Mouse (Mus musculus) limb, embryonic 12.5 days (tissue): ENCODE measurements around the gene Epb41l4b. TPM values are rescaled to one million over a fixed set of nuclear protein-coding genes. Genes with fewer than 3 reads are reported as not detected.
A peak's percentile ranks its signal among the peaks of the same experiment; 100 is the strongest.

Experiments
- ATAC-seq: fragments of 200-750 bp; cut with Nextera tagmentation; 2 replicates; pipeline ENCODE4 v1.8.0; 2017; ENCODE audit warnings: low read depth, moderate TSS enrichment; ENCODE audit not compliant: insufficient number of reproducible peaks, insufficient read depth, low FRiP score, low TSS enrichment
- H3K27ac ChIP-seq: fragments of 300-500 bp; sonication (generic); 2 replicates; pipeline ENCODE4 v1.5.1; 2016; ENCODE audit warnings: mild to moderate bottlenecking, moderate library complexity
- H3K27me3 ChIP-seq: fragments of 300-500 bp; sonication (generic); 2 replicates; pipeline ENCODE4 v1.6.1; 2016; ENCODE audit warnings: mild to moderate bottlenecking, moderate library complexity
- H3K36me3 ChIP-seq: fragments of 300-500 bp; sonication (generic); 2 replicates; pipeline ENCODE4 v1.6.1; 2016; ENCODE audit warnings: mild to moderate bottlenecking, moderate library complexity
- H3K4me1 ChIP-seq: fragments of 300-500 bp; sonication (generic); replicated peaks from 2 replicates; pipeline ENCODE4 v1.6.1; 2016
- H3K4me2 ChIP-seq: fragments of 300-500 bp; sonication (generic); 2 replicates; pipeline ENCODE4 v1.6.1; 2016; ENCODE audit warnings: mild to moderate bottlenecking, moderate library complexity
- H3K4me3 ChIP-seq: fragments of 300-500 bp; sonication (generic); replicated peaks from 2 replicates; pipeline ENCODE4 v1.5.1; 2016; ENCODE audit warnings: mild to moderate bottlenecking
- H3K9ac ChIP-seq: fragments of 300-500 bp; sonication (generic); replicated peaks from 2 replicates; pipeline ENCODE4 v1.6.1; 2016; ENCODE audit warnings: mild to moderate bottlenecking, moderate library complexity
- H3K9me3 ChIP-seq: fragments of 300-500 bp; sonication (generic); 2 replicates; pipeline ENCODE4 v1.6.1; 2016; ENCODE audit warnings: mild to moderate bottlenecking, moderate library complexity
- WGBS: fragments of 180-500 bp; shearing (Covaris S2); methylation state at CpG from one replicate; pipeline ENCODE4 v1.1.7; 2016; 5-methylcytosine and 5-hydroxymethylcytosine counted together
- polyA plus RNA-seq: library from polyadenylated mRNA; unstranded; fragments of >200 nt; fragmentation: Nextera tagmentation; extraction: Ambion mirVana; gene quantifications from 2 replicates; pipeline ENCODE4 v1.2.1, GENCODE M21; 2016

Epb41l4b gene
- polyA plus RNA-seq, 1 experiment from 2014 or later, result 2.4 TPM

DNA sequence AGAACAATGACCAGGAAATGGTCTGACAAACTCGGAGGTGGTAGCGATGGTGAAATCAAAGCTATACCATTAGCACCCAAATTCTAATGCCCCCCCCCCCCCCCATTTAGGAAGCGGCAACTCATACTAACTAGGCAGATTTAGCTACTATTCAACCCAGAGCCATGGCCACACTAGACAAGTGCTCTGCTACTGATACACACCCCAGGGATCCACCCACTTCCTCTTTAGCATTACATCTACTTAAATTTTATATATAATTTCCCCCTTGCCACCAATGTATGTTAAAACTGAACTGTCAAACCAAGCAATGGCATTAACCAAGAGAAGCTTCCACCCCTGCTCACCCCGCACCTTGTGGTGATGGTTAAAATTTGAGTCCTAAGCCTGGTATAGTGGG lies 85.6 kb downstream of the Epb41l4b start:
- Histone ChIP-seq H3K4me1 (0 out of 2 replicates have a peak, but pooled peaks cover 6% of the 10 kb centered on the region), H3K4me2 (no peak overlapping the region), H3K27ac (no peak overlapping the region), H3K27me3 (no peaks in the 10 kb centered on the region), H3K9ac (no peak overlapping the region), H3K9me3 (no peaks in the 10 kb centered on the region), H3K4me3 (no peak overlapping the region), H3K36me3 (no peaks in the 10 kb centered on the region)
- WGBS, result 87% methylated on average over 4 of the region's 4 CpGs
- ATAC-seq, result no peak

DNA sequence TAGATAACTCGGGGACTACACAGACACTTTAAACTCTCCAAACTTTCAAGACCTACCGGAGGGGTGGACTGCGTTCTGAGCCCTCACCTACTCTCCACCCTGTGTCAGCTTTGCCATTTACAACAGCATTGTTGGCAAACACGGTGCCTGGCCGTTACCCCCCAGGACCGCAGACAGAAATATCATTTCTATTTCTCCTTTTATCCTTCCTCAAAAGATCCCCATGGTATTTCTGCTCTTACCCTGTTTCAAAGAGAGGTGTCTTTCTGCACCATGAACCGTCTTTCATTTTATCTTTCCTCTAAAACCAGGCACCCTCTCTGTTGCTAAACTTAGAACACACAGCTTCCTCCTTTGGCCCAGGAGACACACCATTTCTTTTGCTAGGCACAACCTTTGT lies 87.6 kb downstream of the Epb41l4b start:
- Histone ChIP-seq H3K9ac (no peak overlapping the region), H3K4me2 (no peak overlapping the region), H3K9me3 (no peaks in the 10 kb centered on the region), H3K4me3 (no peak overlapping the region), H3K27me3 (no peaks in the 10 kb centered on the region), H3K4me1 (0 out of 2 replicates have a peak, but pooled peaks cover 6% of the 10 kb centered on the region), H3K36me3 (no peaks in the 10 kb centered on the region), H3K27ac (no peak overlapping the region)
- WGBS, result 88% methylated on average over 7 of the region's 7 CpGs
- ATAC-seq, result no peak

DNA sequence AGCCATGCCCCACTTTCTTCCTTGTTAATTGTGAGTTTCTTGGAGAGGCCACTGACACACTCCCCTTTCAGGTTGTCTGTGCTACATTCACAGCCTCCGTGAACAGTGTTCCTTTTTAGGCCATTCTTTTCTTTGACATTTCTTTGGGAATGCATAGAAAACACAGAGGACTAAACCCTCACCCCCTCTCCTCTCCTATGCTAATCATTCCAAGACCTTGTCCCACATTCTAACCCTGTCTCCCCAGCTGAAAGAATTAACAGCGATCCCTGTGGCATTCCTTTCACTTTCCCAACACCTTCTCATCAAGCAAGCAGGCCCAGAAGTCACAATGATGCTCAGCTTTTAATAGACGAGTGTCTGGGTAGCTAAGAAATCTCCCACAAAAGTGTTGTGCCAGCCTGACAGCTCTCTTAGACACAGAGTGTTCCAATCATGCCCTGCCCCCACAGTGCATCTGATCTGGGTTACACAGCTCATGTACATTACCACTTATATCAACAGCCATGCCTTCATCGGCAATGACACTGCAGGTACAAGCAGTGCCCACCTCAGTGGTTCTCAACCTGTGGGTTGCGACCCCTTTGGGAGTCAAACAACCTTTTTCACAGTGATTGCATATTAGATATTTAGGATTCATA lies 93.8 kb downstream of the Epb41l4b start:
- no peak overlapping the region for H3K9ac ChIP-seq
- no peaks in the 10 kb centered on the region; the same call in 1 of the 2 replicates for H3K9me3 ChIP-seq
- H3K4me1 ChIP-seq, result 0 out of 2 replicates have a peak, but pooled peaks cover 2% of the 10 kb centered on the region
- no peak overlapping the region for H3K4me3 ChIP-seq
- H3K36me3 ChIP-seq, result no peaks in the 10 kb centered on the region
- H3K27me3 ChIP-seq, result no peaks in the 10 kb centered on the region
- H3K4me2 ChIP-seq, result no peak overlapping the region
- 63% methylated on average over 5 of the region's 5 CpGs for WGBS
- ATAC-seq, result no peak
- no peak overlapping the region for H3K27ac ChIP-seq

DNA sequence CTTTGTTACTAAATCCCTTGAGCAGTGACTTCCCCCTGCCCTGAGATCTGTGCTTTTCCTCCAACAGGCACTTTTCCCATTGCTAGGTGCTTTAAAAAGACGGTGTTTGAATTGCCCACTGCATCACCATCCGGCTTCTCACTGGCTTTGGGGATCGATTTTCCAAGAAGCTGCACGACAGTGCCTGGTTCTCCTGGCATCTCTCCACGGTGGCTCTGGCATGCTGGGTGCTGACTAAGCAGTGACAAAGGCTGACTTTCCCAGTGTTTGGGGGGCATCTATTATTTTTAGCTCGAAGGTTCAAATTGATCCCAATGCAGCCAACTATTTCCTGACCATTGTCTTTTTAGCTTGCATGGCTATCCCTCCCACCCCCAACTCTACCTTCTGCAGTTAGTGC lies 94.7 kb downstream of the Epb41l4b start:
- H3K36me3 ChIP-seq, result no peaks in the 10 kb centered on the region
- H3K9me3 ChIP-seq, result no peaks in the 10 kb centered on the region; the same call in 1 of the 2 replicates
- 75% methylated on average over 6 of the region's 6 CpGs for WGBS
- no peak overlapping the region for H3K27ac ChIP-seq
- no peak for ATAC-seq
- H3K4me3 ChIP-seq, result no peak overlapping the region
- no peak overlapping the region for H3K4me2 ChIP-seq
- H3K4me1 ChIP-seq, result 0 out of 2 replicates have a peak, but pooled peaks cover 2% of the 10 kb centered on the region
- H3K27me3 ChIP-seq, result no peaks in the 10 kb centered on the region
- H3K9ac ChIP-seq, result no peak overlapping the region

DNA sequence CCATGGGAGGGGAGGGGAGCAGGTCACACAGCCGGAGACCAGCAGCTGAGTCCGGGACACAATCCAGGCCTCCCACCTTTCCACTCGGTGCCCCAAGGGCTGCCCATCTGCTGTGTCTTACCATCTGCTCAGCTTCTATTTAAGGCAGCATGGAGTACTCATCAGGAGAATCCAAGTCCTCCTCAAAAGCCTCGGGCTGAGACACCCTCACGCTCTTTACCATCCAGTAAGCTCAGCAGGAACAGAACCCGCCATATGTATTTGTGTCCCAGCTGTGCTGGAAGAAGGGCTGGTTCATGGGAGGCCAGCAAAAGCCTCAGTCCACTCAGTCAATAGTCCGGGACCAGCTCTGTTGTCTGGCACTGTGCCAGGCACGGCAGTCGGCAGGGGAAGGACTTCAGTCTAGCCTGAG lies 97.1 kb downstream of the Epb41l4b start:
- H3K27me3 ChIP-seq, result no peaks in the 10 kb centered on the region
- no peak overlapping the region for H3K4me2 ChIP-seq
- H3K9ac ChIP-seq, result no peak overlapping the region
- no peaks in the 10 kb centered on the region for H3K36me3 ChIP-seq
- no peak for ATAC-seq
- H3K4me1 ChIP-seq, result 0 out of 2 replicates have a peak, but pooled peaks cover 2% of the 10 kb centered on the region
- H3K4me3 ChIP-seq, result no peak overlapping the region
- 73% methylated on average over 9 of the region's 9 CpGs for WGBS
- H3K27ac ChIP-seq, result no peak overlapping the region
- H3K9me3 ChIP-seq, result peaks cover 3% of the 10 kb centered on the region; the same call in 1 of the 2 replicates

DNA sequence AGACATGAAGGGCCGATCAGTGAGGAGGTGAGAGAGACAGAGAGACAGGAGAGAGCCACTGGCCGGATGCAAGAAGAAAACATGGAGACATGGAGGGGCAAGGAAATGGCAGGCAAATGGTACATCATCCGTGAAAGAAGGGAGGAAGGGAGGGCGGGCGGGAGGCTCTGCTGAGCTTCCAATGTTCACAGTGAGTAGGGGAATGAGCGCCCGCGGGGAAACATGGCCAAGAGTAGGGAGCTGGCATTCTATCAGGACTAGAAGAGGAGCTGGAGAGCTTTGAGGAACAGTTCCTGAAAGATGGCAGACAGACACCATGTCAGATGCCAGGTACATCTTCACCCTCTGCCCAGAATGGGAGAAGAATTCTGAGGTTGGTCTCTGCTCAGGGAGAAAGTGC lies 99.6 kb downstream of the Epb41l4b start:
- H3K4me3 ChIP-seq, result no peak overlapping the region
- H3K27ac ChIP-seq, result no peak overlapping the region
- WGBS, result 93% methylated on average over 8 of the region's 8 CpGs
- no peak for ATAC-seq
- no peaks in the 10 kb centered on the region for H3K27me3 ChIP-seq
- peaks cover 16% of the 10 kb centered on the region for H3K4me1 ChIP-seq
- no peak overlapping the region for H3K9ac ChIP-seq
- H3K4me2 ChIP-seq, result no peak overlapping the region
- H3K36me3 ChIP-seq, result no peaks in the 10 kb centered on the region
- peaks cover 3% of the 10 kb centered on the region; the same call in 1 of the 2 replicates for H3K9me3 ChIP-seq

DNA sequence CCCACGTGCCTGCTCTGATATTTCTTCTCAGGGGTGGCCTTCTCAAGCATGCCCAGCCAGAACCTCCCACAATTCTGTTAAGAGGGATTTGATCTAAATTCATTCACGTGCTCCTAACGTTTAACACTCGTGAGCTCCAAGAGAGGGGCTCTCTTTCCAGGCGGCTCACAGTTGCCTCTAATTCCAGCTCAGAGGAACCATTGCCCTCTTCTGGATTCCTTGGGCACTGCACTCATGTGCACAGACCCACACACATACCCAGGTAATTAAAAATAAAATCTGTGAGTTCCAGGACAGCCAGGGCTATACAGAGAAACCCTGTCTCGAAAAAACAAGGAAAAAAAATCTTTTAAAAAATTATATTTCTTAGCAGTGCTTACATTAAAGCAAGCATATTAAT lies 101.6 kb downstream of the Epb41l4b start:
- peaks cover 3% of the 10 kb centered on the region; the same call in 1 of the 2 replicates for H3K9me3 ChIP-seq
- no peak overlapping the region for H3K4me3 ChIP-seq
- no peak overlapping the region for H3K27ac ChIP-seq
- H3K27me3 ChIP-seq, result 0 out of 2 replicates have a peak, but pooled peaks cover 4% of the 10 kb centered on the region
- H3K36me3 ChIP-seq, result no peaks in the 10 kb centered on the region
- 0 out of 2 replicates have a peak, but pooled peaks have one; percentile 35 for ATAC-seq
- WGBS, result 91% methylated on average over 6 of the region's 6 CpGs
- no peak overlapping the region for H3K9ac ChIP-seq
- H3K4me2 ChIP-seq, result no peak overlapping the region
- peaks cover 16% of the 10 kb centered on the region for H3K4me1 ChIP-seq

DNA sequence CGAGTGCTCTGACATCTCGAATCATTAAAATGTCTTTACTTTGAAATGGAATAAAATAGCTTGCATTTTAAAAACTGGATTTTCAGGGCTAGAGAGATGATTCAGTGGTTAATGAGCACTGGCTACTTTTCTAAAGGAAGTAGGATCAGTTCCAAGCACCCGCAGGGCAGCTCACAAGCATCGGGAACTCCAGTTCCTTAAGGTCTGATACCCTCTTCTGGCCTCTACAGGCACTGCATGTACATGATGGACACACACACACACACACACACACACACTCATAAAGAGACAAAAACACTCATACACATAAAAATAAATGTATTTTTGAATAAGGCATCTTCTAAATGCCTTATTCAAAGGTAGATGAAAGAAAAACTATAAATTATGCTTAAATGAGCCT lies 102.0 kb downstream of the Epb41l4b start:
- no peaks in the 10 kb centered on the region for H3K36me3 ChIP-seq
- ATAC-seq, result no peak
- 0 out of 2 replicates have a peak, but pooled peaks cover 4% of the 10 kb centered on the region for H3K27me3 ChIP-seq
- no peak overlapping the region for H3K4me3 ChIP-seq
- peaks cover 3% of the 10 kb centered on the region; the same call in 1 of the 2 replicates for H3K9me3 ChIP-seq
- WGBS, result 97% methylated on average over 4 of the region's 4 CpGs
- H3K27ac ChIP-seq, result no peak overlapping the region
- no peak overlapping the region for H3K4me2 ChIP-seq
- peaks cover 15% of the 10 kb centered on the region for H3K4me1 ChIP-seq
- H3K9ac ChIP-seq, result no peak overlapping the region

DNA sequence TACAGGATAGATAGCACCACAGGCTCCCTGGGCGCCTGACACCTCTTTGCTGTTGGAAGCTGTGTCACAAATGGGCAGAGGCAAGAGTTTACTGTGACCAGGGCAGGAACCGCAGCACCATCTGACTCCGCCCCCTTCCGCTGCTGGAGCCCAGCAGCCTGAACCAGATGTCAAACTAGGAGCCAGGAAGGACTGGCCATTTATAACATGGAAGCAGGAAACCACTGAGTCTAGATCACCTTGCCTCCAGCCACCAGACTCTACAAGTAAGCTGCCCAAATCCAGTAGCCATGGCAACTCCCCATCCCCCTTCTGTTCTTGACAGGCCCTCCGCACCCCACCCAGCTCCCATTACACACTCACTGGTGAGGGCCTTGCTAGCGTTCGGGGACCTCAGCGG lies 102.8 kb downstream of the Epb41l4b start:
- WGBS, result 58% methylated on average over 8 of the region's 8 CpGs
- H3K4me2 ChIP-seq, result no peak overlapping the region
- H3K9ac ChIP-seq, result no peak overlapping the region
- H3K4me1 ChIP-seq, result peaks cover 14% of the 10 kb centered on the region
- ATAC-seq, result no peak; the same call in 1 of the 2 replicates
- no peaks in the 10 kb centered on the region for H3K36me3 ChIP-seq
- H3K9me3 ChIP-seq, result peaks cover 3% of the 10 kb centered on the region; the same call in 1 of the 2 replicates
- 0 out of 2 replicates have a peak, but pooled peaks cover 4% of the 10 kb centered on the region for H3K27me3 ChIP-seq
- no peak overlapping the region for H3K4me3 ChIP-seq
- H3K27ac ChIP-seq, result no peak overlapping the region

DNA sequence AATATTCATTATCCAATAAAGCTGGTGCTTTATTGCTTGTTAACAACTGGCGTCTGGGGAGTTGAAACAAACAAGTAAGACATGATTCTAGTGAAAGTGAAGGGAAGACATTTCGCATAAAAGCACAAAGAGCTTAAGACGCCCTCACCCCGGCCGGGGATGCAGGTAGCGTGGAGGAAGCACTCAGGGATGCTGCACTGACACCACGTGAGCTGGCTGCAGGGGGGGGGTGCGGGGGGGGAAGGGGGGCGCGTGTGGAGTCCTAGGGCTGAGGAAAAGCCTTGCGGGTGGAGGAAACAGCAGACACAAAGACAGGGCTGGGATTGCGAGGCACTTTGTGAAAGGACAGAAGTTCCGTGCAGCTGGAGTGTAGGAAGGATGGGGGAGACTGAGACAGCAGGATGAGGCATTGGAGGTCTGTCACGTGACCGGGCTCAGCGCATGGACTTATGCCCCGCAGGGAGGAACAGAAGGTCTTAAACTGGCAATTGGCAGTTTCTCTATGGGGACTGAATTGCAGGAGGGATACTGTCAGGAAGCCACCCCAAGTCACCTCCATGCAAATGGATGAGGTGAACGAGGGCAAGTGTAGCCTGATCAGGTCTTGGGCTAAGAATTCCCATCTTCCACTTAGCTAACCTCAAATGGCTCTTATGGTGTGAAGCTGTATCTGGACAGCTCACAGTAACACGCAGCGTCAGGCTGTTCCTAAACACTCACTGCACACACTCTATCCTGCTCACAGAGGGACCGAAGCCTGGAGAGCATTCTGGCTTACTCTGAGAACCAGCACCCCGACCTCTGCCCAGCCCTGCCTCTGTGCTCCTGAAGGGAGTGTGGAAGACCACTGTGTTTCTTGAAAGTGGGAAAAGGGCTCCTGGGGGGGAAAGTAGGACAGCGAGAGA lies 103.9 kb downstream of the Epb41l4b start:
- H3K9me3 ChIP-seq, result peaks cover 3% of the 10 kb centered on the region; the same call in 1 of the 2 replicates
- 14% methylated on average over 22 of the region's 23 CpGs for WGBS
- H3K4me3 ChIP-seq, result peak overlapping the region; percentile 31
- peak overlapping the region; percentile 67 for H3K4me2 ChIP-seq
- no peaks in the 10 kb centered on the region for H3K36me3 ChIP-seq
- ATAC-seq, result no peak
- no peak overlapping the region for H3K27ac ChIP-seq
- H3K27me3 ChIP-seq, result 0 out of 2 replicates have a peak, but pooled peaks cover 4% of the 10 kb centered on the region
- peaks cover 14% of the 10 kb centered on the region for H3K4me1 ChIP-seq
- H3K9ac ChIP-seq, result peak overlapping the region; percentile 44

DNA sequence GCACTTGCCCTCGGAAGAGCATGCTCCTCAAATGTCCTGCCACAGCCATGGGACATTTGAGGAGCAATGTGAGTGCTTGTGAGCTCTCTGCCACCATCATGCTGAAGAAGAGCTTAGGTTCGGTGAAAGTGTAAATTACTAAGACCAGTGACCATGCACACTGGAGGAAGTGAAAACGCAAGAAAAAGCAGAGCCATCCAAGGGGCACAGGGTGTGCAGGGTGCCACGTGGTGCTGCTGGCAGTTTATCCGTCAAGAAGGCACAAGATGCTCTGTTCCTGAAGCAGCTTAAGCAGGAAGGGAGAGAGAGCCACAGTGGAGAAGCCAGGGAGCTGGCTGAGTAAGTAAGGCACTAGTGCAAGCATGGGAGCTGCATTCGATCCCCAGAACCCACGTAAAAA lies 105.7 kb downstream of the Epb41l4b start:
- 0 out of 2 replicates have a peak, but pooled peaks cover 4% of the 10 kb centered on the region for H3K27me3 ChIP-seq
- H3K4me3 ChIP-seq, result no peak overlapping the region
- H3K9me3 ChIP-seq, result 0 out of 2 replicates have a peak, but pooled peaks cover 3% of the 10 kb centered on the region
- 76% methylated on average over 7 of the region's 7 CpGs for WGBS
- peaks cover 14% of the 10 kb centered on the region for H3K4me1 ChIP-seq
- no peak overlapping the region for H3K4me2 ChIP-seq
- H3K27ac ChIP-seq, result no peak overlapping the region
- no peak overlapping the region for H3K9ac ChIP-seq
- no peaks in the 10 kb centered on the region for H3K36me3 ChIP-seq
- no peak for ATAC-seq
